Mouse (Mus musculus) thymus, adult 2 months (tissue): ENCODE measurements around the gene Thada.

Experiments
- CTCF ChIP-seq: fragments of 200-500 bp; IDR thresholded peaks from 2 replicates; pipeline ENCODE4 v1.5.1; 2012; ENCODE audit warnings: mild to moderate bottlenecking, control low read depth, low read length, moderate library complexity, borderline replicate concordance; ENCODE audit not compliant: control insufficient read depth, poor library complexity, insufficient read depth; ENCODE audit errors: extremely low read depth
- POLR2A ChIP-seq: fragments of 200-500 bp; IDR thresholded peaks from 2 replicates; pipeline ENCODE4 v1.6.1; 2012; ENCODE audit warnings: mild to moderate bottlenecking, low read length, control low read depth, moderate library complexity; ENCODE audit not compliant: control insufficient read depth, poor library complexity, insufficient read depth; ENCODE audit errors: extremely low read depth

GRCm38 (mm10) chr17:84269722-84270121 lies 196.3 kb downstream of the Thada start:
- TF ChIP-seq CTCF (no peak), POLR2A (no peak)
